Mouse (Mus musculus) neural tube, embryonic 14.5 days (tissue): Measurements from ENCODE around the gene Dusp1. TPM values are rescaled to one million over a fixed set of nuclear protein-coding genes. Genes with fewer than 3 reads are reported as not detected.

Experiments
- ATAC-seq: fragments of 200-750 bp; cut with Nextera tagmentation; 2 replicates; pipeline ENCODE4 v1.8.0; 2017; ENCODE audit warnings: low read depth, mild to moderate bottlenecking, moderate TSS enrichment, moderate library complexity
- H3K27ac ChIP-seq: fragments of 300-500 bp; sonication (generic); 2 replicates; pipeline ENCODE4 v1.5.1; 2014; ENCODE audit warnings: low read depth, mild to moderate bottlenecking, control low read depth, low read length, moderate library complexity, mixed read lengths
- H3K27me3 ChIP-seq: fragments of 300-500 bp; sonication (generic); 2 replicates; pipeline ENCODE4 v1.6.1; 2014; ENCODE audit warnings: low read length; ENCODE audit not compliant: control insufficient read depth, insufficient read depth
- H3K36me3 ChIP-seq: fragments of 300-500 bp; sonication (generic); 2 replicates; pipeline ENCODE4 v1.6.1; 2014; ENCODE audit warnings: low read length, mixed read lengths; ENCODE audit not compliant: control insufficient read depth, insufficient read depth
- H3K4me1 ChIP-seq: fragments of 300-500 bp; sonication (generic); 2 replicates; pipeline ENCODE4 v1.6.1; 2014; ENCODE audit warnings: low read length; ENCODE audit not compliant: control insufficient read depth, insufficient read depth
- H3K4me2 ChIP-seq: fragments of 300-500 bp; sonication (generic); 2 replicates; pipeline ENCODE4 v1.6.1; 2014; ENCODE audit warnings: mild to moderate bottlenecking, low read depth, low read length, control low read depth
- H3K4me3 ChIP-seq: fragments of 300-500 bp; sonication (generic); 2 replicates; pipeline ENCODE4 v1.5.1; 2014; ENCODE audit warnings: low read depth, low read length, control low read depth, mixed read lengths
- H3K9ac ChIP-seq: fragments of 300-500 bp; sonication (generic); replicated peaks from 2 replicates; pipeline ENCODE4 v1.6.1; 2014; ENCODE audit warnings: low read depth, mild to moderate bottlenecking, control low read depth, low read length, mixed read lengths
- H3K9me3 ChIP-seq: fragments of 300-500 bp; sonication (generic); 2 replicates; pipeline ENCODE4 v1.6.1; 2016; ENCODE audit warnings: low read length; ENCODE audit not compliant: control insufficient read depth
- WGBS: fragments of 180-500 bp; shearing (Covaris S2); extraction: QIAGEN DNeasy Blood & Tissue Kit; methylation state at CpG from one replicate; pipeline ENCODE4 v1.1.7; 2014; 5-methylcytosine and 5-hydroxymethylcytosine counted together
- polyA plus RNA-seq: library from polyadenylated mRNA; unstranded; fragments of >200 nt; fragmentation: Nextera tagmentation; extraction: Ambion mirVana; gene quantifications from 2 replicates; pipeline ENCODE4 v1.2.1, GENCODE M21; 2014

Gene Dusp1
- polyA plus RNA-seq: 26.9 and 27.2 TPM in 2 replicates

GRCm38 (mm10) chr17:26561651-26562181 is at the start of gene Dusp1:
Dusp1 (minus strand) TSS chr17:26562128.
- H3K4me3 ChIP-seq: peak within 1 kb of the TSS; percentile 81
- peak within 1 kb of the TSS; percentile 87 for H3K9ac ChIP-seq
- H3K4me2 ChIP-seq: peak within 1 kb of the TSS; percentile 96
- H3K27me3 ChIP-seq: no peaks in the 10 kb centered on the region
- H3K27ac ChIP-seq: peak within 1 kb of the TSS; percentile 81
- H3K9me3 ChIP-seq: no peaks in the 10 kb centered on the region
- peak; percentile 86 for ATAC-seq
- peaks cover 15% of the 10 kb centered on the region for H3K4me1 ChIP-seq
- no peaks in the 10 kb centered on the region; the same call in 1 of the 2 replicates for H3K36me3 ChIP-seq
- 3% methylated on average over 25 of the region's 25 CpGs for WGBS

GRCm38 (mm10) chr17:26611328-26611727 is 49.4 kb upstream of the Dusp1 start:
- Histone ChIP-seq H3K4me1 (no peaks in the 10 kb centered on the region), H3K9me3 (no peaks in the 10 kb centered on the region), H3K4me2 (no peak overlapping the region), H3K27me3 (no peaks in the 10 kb centered on the region), H3K36me3 (peaks cover 20% of the 10 kb centered on the region), H3K4me3 (no peak overlapping the region), H3K27ac (no peak overlapping the region), H3K9ac (no peak overlapping the region)
- no peak for ATAC-seq
- 75% methylated on average over 7 of the region's 7 CpGs for WGBS

- Histone ChIP-seq H3K27ac (no peak overlapping the region), H3K9ac (no peak overlapping the region), H3K36me3 (peaks cover 14% of the 10 kb centered on the region), H3K4me2 (no peak overlapping the region), H3K27me3 (no peaks in the 10 kb centered on the region), H3K9me3 (no peaks in the 10 kb centered on the region), H3K4me3 (no peak overlapping the region), H3K4me1 (no peaks in the 10 kb centered on the region)
- 91% methylated on average over 8 of the region's 8 CpGs for WGBS
- ATAC-seq: no peak
These were observed 47.9 kb upstream of the Dusp1 start for GRCm38 (mm10) chr17:26609820-26610219.

- Histone ChIP-seq H3K4me3 (no peak overlapping the region), H3K36me3 (peaks cover 6% of the 10 kb centered on the region)
These were observed 46.9 kb upstream of the Dusp1 start for GRCm38 (mm10) chr17:26608877-26609276.

GRCm38 (mm10) chr17:26608348-26608747 is 46.4 kb upstream of the Dusp1 start:
- ATAC-seq: no peak
- 94% methylated on average over 3 of the region's 3 CpGs for WGBS
- no peak overlapping the region for H3K27ac ChIP-seq

More at GRCm38 (mm10) chr17:26608877-26609276, 46.9 kb upstream of the Dusp1 start:
- ATAC-seq: no peak
- Histone ChIP-seq H3K4me1 (no peaks in the 10 kb centered on the region), H3K9ac (no peak overlapping the region), H3K27ac (no peak overlapping the region), H3K27me3 (no peaks in the 10 kb centered on the region), H3K4me2 (no peak overlapping the region), H3K9me3 (no peaks in the 10 kb centered on the region)
- 98% methylated on average over 8 of the region's 8 CpGs for WGBS

GRCm38 (mm10) chr17:26606516-26606915 is 44.6 kb upstream of the Dusp1 start:
- peaks cover 6% of the 10 kb centered on the region for H3K36me3 ChIP-seq
- no peaks in the 10 kb centered on the region for H3K27me3 ChIP-seq
- no peak overlapping the region for H3K4me3 ChIP-seq
- H3K9me3 ChIP-seq: no peaks in the 10 kb centered on the region
- H3K4me1 ChIP-seq: peaks cover 19% of the 10 kb centered on the region
- ATAC-seq: no peak
- no peak overlapping the region for H3K9ac ChIP-seq
- no peak overlapping the region for H3K27ac ChIP-seq
- 85% methylated on average over 2 of the region's 2 CpGs for WGBS
- no peak overlapping the region for H3K4me2 ChIP-seq

More at GRCm38 (mm10) chr17:26608348-26608747, 46.4 kb upstream of the Dusp1 start:
- no peak overlapping the region for H3K9ac ChIP-seq
- H3K27me3 ChIP-seq: no peaks in the 10 kb centered on the region
- H3K4me2 ChIP-seq: no peak overlapping the region
- H3K4me1 ChIP-seq: peaks cover under 1% of the 10 kb centered on the region; the same call in 1 of the 2 replicates
- H3K4me3 ChIP-seq: no peak overlapping the region
- no peaks in the 10 kb centered on the region for H3K9me3 ChIP-seq
- H3K36me3 ChIP-seq: peaks cover 6% of the 10 kb centered on the region

- no peak overlapping the region for H3K27ac ChIP-seq
- H3K9me3 ChIP-seq: no peaks in the 10 kb centered on the region
- H3K4me2 ChIP-seq: no peak overlapping the region
- no peak overlapping the region for H3K4me3 ChIP-seq
- H3K27me3 ChIP-seq: no peaks in the 10 kb centered on the region
- peaks cover 6% of the 10 kb centered on the region; the same call in 1 of the 2 replicates for H3K36me3 ChIP-seq
- ATAC-seq: no peak
- no peak overlapping the region for H3K9ac ChIP-seq
- WGBS: 90% methylated on average over 4 of the region's 4 CpGs
- H3K4me1 ChIP-seq: peaks cover 21% of the 10 kb centered on the region
These were observed 43.7 kb upstream of the Dusp1 start for GRCm38 (mm10) chr17:26605636-26606035.

GRCm38 (mm10) chr17:26603311-26603710 is 41.4 kb upstream of the Dusp1 start:
- Histone ChIP-seq H3K27me3 (no peaks in the 10 kb centered on the region), H3K4me2 (no peak overlapping the region), H3K9ac (no peak overlapping the region), H3K9me3 (no peaks in the 10 kb centered on the region), H3K36me3 (no peaks in the 10 kb centered on the region), H3K27ac (no peak overlapping the region), H3K4me3 (no peak overlapping the region), H3K4me1 (peaks cover 21% of the 10 kb centered on the region)
- WGBS: 78% methylated on average over 8 of the region's 8 CpGs
- no peak for ATAC-seq

- Histone ChIP-seq H3K9me3 (no peaks in the 10 kb centered on the region), H3K4me2 (no peak overlapping the region), H3K27ac (peak overlapping the region; percentile 67), H3K27me3 (no peaks in the 10 kb centered on the region), H3K36me3 (no peaks in the 10 kb centered on the region), H3K9ac (no peak overlapping the region), H3K4me3 (no peak overlapping the region), H3K4me1 (peaks cover 21% of the 10 kb centered on the region)
- WGBS: 46% methylated on average over 12 of the region's 12 CpGs
- no peak for ATAC-seq
These were observed 40.5 kb upstream of the Dusp1 start for GRCm38 (mm10) chr17:26602371-26602885.
